Mouse (Mus musculus): ENCODE results near the gene Cabp7.

- no peak for TF ChIP-seq CHD1 (IDR thresholded peaks at IDR 0.05; ENCODE audit: low read depth, low read length)
- TF ChIP-seq UBTF (IDR thresholded peaks at IDR 0.05; ENCODE audit: low read depth, low read length), result no peak
- no peak for TF ChIP-seq EP300 (IDR thresholded peaks at IDR 0.05; ENCODE audit: low read length)
- TF ChIP-seq ETS1 (conservative IDR thresholded peaks at IDR 0.05; ENCODE audit: low read depth, low read length), result no peak
- TF ChIP-seq CTCF (conservative IDR thresholded peaks at IDR 0.05 in 1 of 2, IDR thresholded peaks at IDR 0.05 in 1 of 2; ENCODE audit: low read depth in 2 of 2, low read length in 2 of 2), result no peak
- no peak for TF ChIP-seq GABPA (IDR thresholded peaks at IDR 0.05; ENCODE audit: insufficient replicate concordance, low read depth, low read length)
- TF ChIP-seq ZNF384 (IDR thresholded peaks at IDR 0.05; ENCODE audit: low read depth, low read length), result no peak
- TF ChIP-seq RAD21 (IDR thresholded peaks at IDR 0.05; ENCODE audit: low read depth, low read length), result no peak
- no peak for TF ChIP-seq POLR2A (IDR thresholded peaks at IDR 0.05; ENCODE audit: low read depth, low read length)
- no peak for TF ChIP-seq NELFE (IDR thresholded peaks at IDR 0.05; ENCODE audit: low read depth, low read length)
- TF ChIP-seq ZC3H11A (IDR thresholded peaks at IDR 0.05; ENCODE audit: low read depth, low read length), result no peak
- TF ChIP-seq SMC3 (IDR thresholded peaks at IDR 0.05; ENCODE audit: low read depth, low read length), result no peak
- no peak for TF ChIP-seq HCFC1 (IDR thresholded peaks at IDR 0.05; ENCODE audit: low read depth, low read length)
- no peak for TF ChIP-seq MAFK (IDR thresholded peaks at IDR 0.05; ENCODE audit: insufficient replicate concordance, low read length)
Observed at GRCm38 (mm10) chr11:4791549-4791948, 45.0 kb upstream of the Cabp7 start.
